Mouse (Mus musculus): ENCODE data around the gene Lrrtm4.

Lrrtm4 gene

GRCm38 (mm10) chr6:80018765-80019164, at the start of gene Lrrtm4:
Lrrtm4 (plus strand) TSS chr6:80018877.
- POLR2A ChIA-PET = interaction anchor here in 1 of 4 experiments (0.7 kb wide), 1 partner anchor 1904 kb away, joined by 4 read pairs; the partner anchor contains the start of gene Gcfc2
- CTCF ChIA-PET = no interaction called here

- CTCF ChIA-PET = interaction anchor here in 1 of 4 experiments (0.6 kb wide), 1 partner anchor 30 kb away, joined by 6 read pairs; no protein-coding TSS in a partner anchor
- POLR2A ChIA-PET = interaction anchor here in 2 of 4 experiments (0.6 to 0.7 kb wide), 2 partner anchors 770 to 1904 kb away, joined by 4 read pairs; partner anchors contain the start of gene Gcfc2 (in 1 of the 2)
These were observed 648 bp downstream of the Lrrtm4 start for GRCm38 (mm10) chr6:80019189-80019860.

- ChIA-PET CTCF (interaction anchor here in 1 of 4 experiments (0.6 kb wide), 1 partner anchor 31 kb away, joined by 6 read pairs; no protein-coding TSS in a partner anchor), POLR2A (interaction anchor here in 2 of 4 experiments (0.6 to 1.0 kb wide), 3 partner anchors 64 to 770 kb away, joined by 3 to 7 read pairs (median 4); no protein-coding TSS in a partner anchor)
These were observed 1.2 kb downstream of the Lrrtm4 start for GRCm38 (mm10) chr6:80019861-80020230.

- ChIA-PET POLR2A (no interaction called here), CTCF (no interaction called here)
These were observed 38.2 kb downstream of the Lrrtm4 start for GRCm38 (mm10) chr6:80056849-80057248.

GRCm38 (mm10) chr6:80078001-80078400, 59.3 kb downstream of the Lrrtm4 start:
- CTCF ChIA-PET = no interaction called here
- POLR2A ChIA-PET = no interaction called here

- POLR2A ChIA-PET = no interaction called here
- CTCF ChIA-PET = no interaction called here
These were observed 60.6 kb downstream of the Lrrtm4 start for GRCm38 (mm10) chr6:80079290-80079689.

GRCm38 (mm10) chr6:80094909-80095308, 76.2 kb downstream of the Lrrtm4 start:
- ChIA-PET CTCF (no interaction called here), POLR2A (no interaction called here)

GRCm38 (mm10) chr6:80105343-80105742, 86.7 kb downstream of the Lrrtm4 start:
- POLR2A ChIA-PET = no interaction called here
- CTCF ChIA-PET = no interaction called here

- POLR2A ChIA-PET = no interaction called here
These were observed 87.2 kb downstream of the Lrrtm4 start for GRCm38 (mm10) chr6:80105843-80106242.

GRCm38 (mm10) chr6:80126419-80126818, 107.7 kb downstream of the Lrrtm4 start:
- POLR2A ChIA-PET = no interaction called here
- CTCF ChIA-PET = no interaction called here

More at GRCm38 (mm10) chr6:80105843-80106242, 87.2 kb downstream of the Lrrtm4 start:
- CTCF ChIA-PET = no interaction called here

- CTCF ChIA-PET = no interaction called here
- POLR2A ChIA-PET = no interaction called here
These were observed 143.9 kb downstream of the Lrrtm4 start for GRCm38 (mm10) chr6:80162585-80162984.

- ChIA-PET CTCF (no interaction called here), POLR2A (interaction anchor here in 1 of 4 experiments (1.4 kb wide), 1 partner anchor 16 kb away, joined by 6 read pairs; no protein-coding TSS in a partner anchor)
These were observed 163.2 kb downstream of the Lrrtm4 start for GRCm38 (mm10) chr6:80181916-80182315.

GRCm38 (mm10) chr6:80182353-80182752, 163.7 kb downstream of the Lrrtm4 start:
- CTCF ChIA-PET = no interaction called here
- POLR2A ChIA-PET = no interaction called here

GRCm38 (mm10) chr6:80185489-80186113, 166.9 kb downstream of the Lrrtm4 start:
- POLR2A ChIA-PET = no interaction called here
- CTCF ChIA-PET = interaction anchor here in 1 of 4 experiments (0.6 kb wide), 1 partner anchor 629 kb away, joined by 3 read pairs; no protein-coding TSS in a partner anchor

GRCm38 (mm10) chr6:80186791-80187190, 168.1 kb downstream of the Lrrtm4 start:
- ChIA-PET POLR2A (no interaction called here), CTCF (no interaction called here)

GRCm38 (mm10) chr6:80209476-80209875, 190.8 kb downstream of the Lrrtm4 start:
- CTCF ChIA-PET = no interaction called here
- POLR2A ChIA-PET = no interaction called here

GRCm38 (mm10) chr6:80210281-80210680, 191.6 kb downstream of the Lrrtm4 start:
- ChIA-PET POLR2A (no interaction called here), CTCF (no interaction called here)

GRCm38 (mm10) chr6:80261595-80261994, 242.9 kb downstream of the Lrrtm4 start:
- POLR2A ChIA-PET = no interaction called here
- CTCF ChIA-PET = no interaction called here

GRCm38 (mm10) chr6:80263972-80264371, 245.3 kb downstream of the Lrrtm4 start:
- ChIA-PET POLR2A (no interaction called here), CTCF (no interaction called here)

- ChIA-PET POLR2A (no interaction called here), CTCF (no interaction called here)
These were observed 245.9 kb downstream of the Lrrtm4 start for GRCm38 (mm10) chr6:80264584-80264983.

- CTCF ChIA-PET = no interaction called here
- POLR2A ChIA-PET = no interaction called here
These were observed 247.1 kb downstream of the Lrrtm4 start for GRCm38 (mm10) chr6:80265746-80266145.

Measured in embryonic stem cell, embryonic (primary cell).